Mouse (Mus musculus) limb, embryonic 14.5 days (tissue): ENCODE measurements around the gene Ptpn20. TPM values are rescaled to one million over a fixed set of nuclear protein-coding genes. Genes with fewer than 3 reads are reported as not detected.
A peak's percentile ranks its signal among the peaks of the same experiment; 100 is the strongest.

ENCODE experiments used
- ATAC-seq: fragments of 200-750 bp; cut with Nextera tagmentation; 2 replicates; pipeline ENCODE4 v1.8.0; 2017; ENCODE audit warnings: low read depth, moderate number of reproducible peaks, moderate TSS enrichment; ENCODE audit not compliant: low FRiP score
- DNase-seq: peaks from one replicate; pipeline ENCODE4 v3.0.0-alpha.2; 2015; ENCODE audit warnings: low spot score
- H3K27ac ChIP-seq: fragments of 300-500 bp; sonication (generic); replicated peaks from 2 replicates; pipeline ENCODE4 v1.5.1; 2014; ENCODE audit warnings: low read depth, mild to moderate bottlenecking, low read length, moderate library complexity, mixed read lengths
- H3K27me3 ChIP-seq: fragments of 300-500 bp; sonication (generic); 2 replicates; pipeline ENCODE4 v1.6.1; 2014; ENCODE audit warnings: low read length, mixed read lengths; ENCODE audit not compliant: control insufficient read depth, insufficient read depth
- H3K36me3 ChIP-seq: fragments of 300-500 bp; sonication (generic); 2 replicates; pipeline ENCODE4 v1.6.1; 2014; ENCODE audit warnings: mild to moderate bottlenecking, low read length, moderate library complexity, mixed read lengths; ENCODE audit not compliant: control insufficient read depth, insufficient read depth
- H3K4me1 ChIP-seq: fragments of 300-500 bp; sonication (generic); 2 replicates; pipeline ENCODE4 v1.6.1; 2014; ENCODE audit warnings: antibody characterized with exemption, low read length, mixed read lengths; ENCODE audit not compliant: control insufficient read depth, insufficient read depth
- H3K4me2 ChIP-seq: fragments of 300-500 bp; sonication (generic); replicated peaks from 2 replicates; pipeline ENCODE4 v1.6.1; 2014; ENCODE audit warnings: low read depth, mild to moderate bottlenecking, low read length, moderate library complexity; ENCODE audit not compliant: severe bottlenecking
- H3K4me3 ChIP-seq: fragments of 300-500 bp; sonication (generic); replicated peaks from 2 replicates; pipeline ENCODE4 v1.5.1; 2014; ENCODE audit warnings: low read length
- H3K9ac ChIP-seq: fragments of 300-500 bp; sonication (generic); 2 replicates; pipeline ENCODE4 v1.6.1; 2014; ENCODE audit warnings: mild to moderate bottlenecking, low read depth, low read length, moderate library complexity; ENCODE audit not compliant: severe bottlenecking
- H3K9me3 ChIP-seq: fragments of 300-500 bp; sonication (generic); 2 replicates; pipeline ENCODE4 v1.6.1; 2016; ENCODE audit warnings: low read length; ENCODE audit not compliant: control insufficient read depth
- POLR2A ChIP-seq: fragments of 200-500 bp; IDR thresholded peaks from 2 replicates; pipeline ENCODE4 v1.8.0; 2012; ENCODE audit warnings: inconsistent platforms, mild to moderate bottlenecking, moderate library complexity, borderline replicate concordance; ENCODE audit not compliant: insufficient read depth, insufficient read length; ENCODE audit errors: extremely low read depth
- WGBS: fragments of 180-500 bp; shearing (Covaris S2); extraction: QIAGEN DNeasy Blood & Tissue Kit; methylation state at CpG from one replicate; pipeline ENCODE4 v1.1.7; 2014; 5-methylcytosine and 5-hydroxymethylcytosine counted together
- polyA plus RNA-seq, 2 experiments: library from polyadenylated mRNA; depleted of rRNA in 1 of 2; stranded (reverse) in 1 of 2; unstranded in 1 of 2; fragments of >200 nt; fragmentation: Nextera tagmentation in 1 of 2; extraction: Ambion mirVana in 1 of 2; gene quantifications; 2 replicates each; pipeline versions ENCODE4 v1.2.1 to v1.2.3; 2012 to 2014

The Ptpn20 gene
- polyA plus RNA-seq, 2 experiments = 0.28 to 0.36 TPM

DNA sequence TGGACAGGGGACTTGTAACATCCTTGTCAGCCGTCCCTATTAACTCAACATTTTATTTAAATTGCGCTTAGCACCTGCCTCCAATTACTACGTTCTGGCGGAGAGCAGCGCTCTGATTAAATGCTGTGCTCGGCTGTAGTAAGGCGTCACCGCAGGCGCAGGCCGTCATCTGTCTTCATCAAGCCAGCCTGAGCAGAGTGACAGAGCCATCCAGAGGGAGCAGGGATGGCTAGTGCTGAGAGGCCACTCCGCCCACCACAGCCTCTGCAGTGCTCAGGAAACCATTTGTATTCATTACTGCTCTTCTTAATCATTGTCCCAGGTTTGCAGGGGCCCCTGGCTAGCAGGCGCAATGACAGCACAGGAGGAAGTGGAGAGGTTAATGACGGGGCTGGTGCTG lies 94.7 kb downstream of the Ptpn20 start:
- WGBS = 4% methylated on average over 13 of the region's 13 CpGs
- no peak overlapping the region for H3K9ac ChIP-seq
- TF ChIP-seq POLR2A = no peak
- no peaks in the 10 kb centered on the region for H3K27me3 ChIP-seq
- no peak overlapping the region for H3K4me3 ChIP-seq
- no peak overlapping the region for H3K4me2 ChIP-seq
- no peaks in the 10 kb centered on the region for H3K36me3 ChIP-seq
- ATAC-seq = no peak
- DNase-seq = peak; percentile 5
- H3K4me1 ChIP-seq = 0 out of 2 replicates have a peak, but pooled peaks cover 5% of the 10 kb centered on the region
- H3K9me3 ChIP-seq = no peaks in the 10 kb centered on the region
- no peak overlapping the region for H3K27ac ChIP-seq

DNA sequence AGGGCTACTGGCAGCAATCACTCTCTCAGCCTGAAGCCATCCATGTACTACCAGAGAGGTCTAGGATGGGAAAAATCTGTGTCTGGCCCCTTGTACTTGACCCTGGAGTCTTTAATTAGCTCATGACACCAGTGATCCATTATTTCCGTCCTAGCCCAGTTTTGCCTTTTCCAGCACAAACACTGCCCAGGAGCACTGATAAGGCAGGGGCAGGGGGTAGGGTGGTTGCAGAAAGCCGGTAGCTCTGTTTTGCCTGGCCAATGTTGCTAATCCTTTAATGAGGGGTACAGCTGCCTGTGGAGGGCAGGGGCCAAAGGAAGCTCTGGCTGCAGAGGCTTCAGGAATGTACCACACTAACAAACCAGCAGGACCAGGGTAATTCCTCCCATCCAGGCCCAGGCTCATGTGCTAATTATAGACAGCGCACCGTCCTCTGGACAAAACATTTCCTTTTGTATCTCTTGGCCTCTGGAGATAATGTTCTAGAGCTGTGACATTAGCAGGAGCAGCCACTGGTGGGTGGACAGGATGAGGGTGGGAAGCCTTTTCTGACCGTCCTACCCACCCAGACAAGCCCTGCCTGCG lies 98.5 kb downstream of the Ptpn20 start:
- WGBS = 53% methylated on average over 6 of the region's 6 CpGs
- Histone ChIP-seq H3K4me2 (no peak overlapping the region), H3K4me1 (0 out of 2 replicates have a peak, but pooled peaks cover 5% of the 10 kb centered on the region), H3K27me3 (no peaks in the 10 kb centered on the region), H3K36me3 (no peaks in the 10 kb centered on the region), H3K27ac (no peak overlapping the region), H3K9ac (no peak overlapping the region), H3K9me3 (no peaks in the 10 kb centered on the region), H3K4me3 (no peak overlapping the region)
- DNase-seq = no peak
- no peak for ATAC-seq
- no peak for TF ChIP-seq POLR2A

DNA sequence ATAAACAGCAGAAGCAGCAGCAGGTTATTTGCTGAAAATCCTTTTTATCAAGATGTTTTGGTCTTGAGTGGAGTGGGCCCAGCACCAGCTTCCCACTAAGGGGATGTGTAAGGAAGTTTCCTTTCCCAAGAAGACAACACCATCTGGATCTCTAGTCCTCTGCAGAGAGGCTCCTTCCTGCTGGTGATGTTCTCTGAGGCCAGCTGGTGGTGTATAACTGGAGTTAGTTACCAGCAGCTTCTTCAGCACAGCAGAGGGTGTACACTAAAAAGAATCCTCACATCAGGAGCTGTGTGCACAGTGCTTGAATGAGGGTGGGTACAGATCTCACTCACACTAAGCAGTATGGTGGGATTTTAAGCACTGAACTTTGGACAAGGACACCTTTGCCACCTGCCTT lies 100.0 kb downstream of the Ptpn20 start:
- Histone ChIP-seq H3K27ac (no peak overlapping the region), H3K9me3 (no peaks in the 10 kb centered on the region), H3K36me3 (no peaks in the 10 kb centered on the region), H3K4me3 (no peak overlapping the region), H3K9ac (no peak overlapping the region), H3K27me3 (no peaks in the 10 kb centered on the region), H3K4me2 (no peak overlapping the region), H3K4me1 (no peaks in the 10 kb centered on the region)
- no peak for ATAC-seq
- DNase-seq = no peak
- no peak for TF ChIP-seq POLR2A

Other genes starting within 250 kb of the Ptpn20 start
- 33.8 and 36.4 TPM in 2 replicates for gene Mapk8, start 142.0 kb upstream of the Ptpn20 start, polyA plus RNA-seq (2012; rRNA removed)
- gene Mapk8, start 142.0 kb upstream of the Ptpn20 start, polyA plus RNA-seq (2014; fragmentation: Nextera tagmentation; extraction: Ambion mirVana) = 16.5 and 16.7 TPM in 2 replicates
- gene Frmpd2, start 117.5 kb upstream of the Ptpn20 start, polyA plus RNA-seq (2012; rRNA removed) = 0.01 TPM in 2 replicates
- not detected in 2 replicates for gene Frmpd2, start 117.5 kb upstream of the Ptpn20 start, polyA plus RNA-seq (2014; fragmentation: Nextera tagmentation; extraction: Ambion mirVana)